In the genomic region with DNA sequence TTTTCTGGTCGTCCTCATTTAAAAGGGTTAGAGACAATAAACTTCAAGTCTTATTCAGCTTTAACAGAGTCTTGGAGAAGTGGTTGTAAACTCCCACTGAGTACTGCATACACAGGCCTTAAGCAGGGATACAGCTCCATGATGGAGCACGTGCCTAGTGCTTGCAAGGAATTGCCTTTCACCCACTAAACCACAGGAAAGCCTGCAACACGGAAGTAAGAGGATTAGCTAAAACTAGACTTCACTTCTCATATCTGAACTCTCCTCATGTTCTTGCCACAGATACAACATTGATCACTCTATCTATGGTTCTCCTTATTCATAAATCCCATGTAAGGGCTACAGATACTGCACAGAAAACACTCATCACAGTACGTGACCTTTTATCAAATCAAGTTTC, we compare ENCODE assay signal across 33 mouse cellular contexts.
"Had no signal": no experiment of that assay in that cellular context is flagged by ENCODE, and none has a peak within 500 bp of the region (broad histone marks: within the 10 kb centered on the region; RNA-seq: fewer than 3 reads in every experiment).

No protein-coding gene starts in this region.

- H3K27me3 ChIP-seq: heart, embryonic 12.5 days; heart, embryonic 13.5 days; heart, embryonic 15.5 days; hindbrain, embryonic 12.5 days; hindbrain, embryonic 13.5 days; hindbrain, embryonic 15.5 days; intestine, embryonic 15.5 days; kidney, embryonic 15.5 days had no signal

- ATAC-seq: hindbrain, embryonic 16.5 days; hindbrain, postnatal 0 days; inflammation-experienced regulatory T-cells, adult 6 months; intestine, embryonic 15.5 days; intestine, embryonic 16.5 days; intestine, postnatal 0 days had no signal

- H3K36me3 ChIP-seq: heart, embryonic 10.5 days; heart, embryonic 12.5 days; heart, embryonic 13.5 days; heart, embryonic 15.5 days; hindbrain, embryonic 10.5 days; hindbrain, embryonic 12.5 days; hindbrain, embryonic 13.5 days; hindbrain, embryonic 15.5 days; intestine, embryonic 15.5 days; kidney, embryonic 15.5 days had no signal

- H3K4me1 ChIP-seq: heart, embryonic 10.5 days; heart, embryonic 12.5 days; heart, embryonic 13.5 days; heart, embryonic 15.5 days; hindbrain, embryonic 10.5 days; hindbrain, embryonic 12.5 days; hindbrain, embryonic 13.5 days; hindbrain, embryonic 15.5 days; intestine, embryonic 15.5 days had no signal

- H3K4me3 ChIP-seq: heart, embryonic 10.5 days; heart, embryonic 12.5 days; heart, embryonic 13.5 days; heart, embryonic 15.5 days; hindbrain, embryonic 10.5 days; hindbrain, embryonic 12.5 days; hindbrain, embryonic 13.5 days; hindbrain, embryonic 15.5 days; intestine, embryonic 15.5 days; kidney, embryonic 15.5 days; layer of hippocampus, adult 2 months had no signal

- H3K27ac ChIP-seq: heart, embryonic 10.5 days; heart, embryonic 13.5 days; heart, embryonic 15.5 days; hindbrain, embryonic 10.5 days; hindbrain, embryonic 12.5 days; hindbrain, embryonic 13.5 days; hindbrain, embryonic 14.5 days; hindbrain, embryonic 15.5 days; hindbrain, postnatal 0 days; intestine, embryonic 15.5 days; kidney, embryonic 15.5 days; kidney, postnatal 0 days; layer of hippocampus, adult 2 months had no signal

- DNase-seq: heart, postnatal 10 days; heart, postnatal 14 days; heart, postnatal 36 days; heart, postnatal 4 days; kidney, adult 11 months; kidney, adult 18-20 months; kidney, adult 8-10 months; kidney, adult 9 months; kidney, postnatal 10 days; kidney, postnatal 14 days; kidney, postnatal 25 days; kidney, postnatal 36 days; kidney, postnatal 4 days; layer of hippocampus, adult 9-11 months; layer of hippocampus, postnatal 36 days had no signal
